Mouse (Mus musculus) liver, embryonic 12.5 days (tissue): ENCODE data around the gene Ahctf1. TPM values are rescaled to one million over a fixed set of nuclear protein-coding genes. Genes with fewer than 3 reads are reported as not detected.

Source experiments
- polyA plus RNA-seq: library from polyadenylated mRNA; unstranded; fragments of >200 nt; fragmentation: Nextera tagmentation; extraction: Ambion mirVana; gene quantifications from 2 replicates; pipeline ENCODE4 v1.2.1, GENCODE M21; 2016

Gene Ahctf1
- polyA plus RNA-seq, 1 experiment from 2014 or later, result 35.4 TPM

Other genes with a start within 250 kb of the Ahctf1 start
- gene Sccpdh, start 135.5 kb downstream of the Ahctf1 start, polyA plus RNA-seq, result 14.5 and 14.8 TPM in 2 replicates
- gene Kif28, start 58.4 kb downstream of the Ahctf1 start, polyA plus RNA-seq, result not detected in 2 replicates
- gene Gm10518, start 304 bp downstream of the Ahctf1 start, polyA plus RNA-seq, result 0.45 and 0.61 TPM in 2 replicates
- gene Cdc42bpa, start 156.8 kb upstream of the Ahctf1 start, polyA plus RNA-seq, result 13.5 and 13.8 TPM in 2 replicates